Mouse (Mus musculus) hindbrain, postnatal 0 days (tissue): ENCODE measurements around the gene Soat2. TPM values are rescaled to one million over a fixed set of nuclear protein-coding genes. Genes with fewer than 3 reads are reported as not detected.
A peak's percentile ranks its signal among the peaks of the same experiment; 100 is the strongest.

ENCODE experiments used
- ATAC-seq: fragments of 200-750 bp; cut with Nextera tagmentation; 2 replicates; pipeline ENCODE4 v1.8.0; 2017; ENCODE audit warnings: mild to moderate bottlenecking, moderate TSS enrichment, moderate library complexity
- DNase-seq: peaks from one replicate; pipeline ENCODE4 v3.0.0-alpha.2; 2015; ENCODE audit warnings: low spot score
- H3K27ac ChIP-seq: fragments of 300-500 bp; sonication (generic); 2 replicates; pipeline ENCODE4 v1.5.1; 2014; ENCODE audit warnings: mild to moderate bottlenecking
- H3K27me3 ChIP-seq: fragments of 300-500 bp; sonication (generic); 2 replicates; pipeline ENCODE4 v1.6.1; 2014; ENCODE audit warnings: low read length, mixed read lengths; ENCODE audit not compliant: insufficient read depth
- H3K36me3 ChIP-seq: fragments of 300-500 bp; sonication (generic); 2 replicates; pipeline ENCODE4 v1.6.1; 2014; ENCODE audit warnings: low read length, mixed read lengths; ENCODE audit not compliant: insufficient read depth
- H3K4me1 ChIP-seq: fragments of 300-500 bp; sonication (generic); 2 replicates; pipeline ENCODE4 v1.6.1; 2014; ENCODE audit warnings: antibody characterized with exemption, low read length, mixed read lengths; ENCODE audit not compliant: insufficient read depth
- H3K4me2 ChIP-seq: fragments of 300-500 bp; sonication (generic); 2 replicates; pipeline ENCODE4 v1.6.1; 2014; ENCODE audit warnings: low read depth, mild to moderate bottlenecking, low read length, moderate library complexity, mixed read lengths
- H3K4me3 ChIP-seq: fragments of 300-500 bp; sonication (generic); 2 replicates; pipeline ENCODE4 v1.5.1; 2014; ENCODE audit warnings: low read length
- H3K9ac ChIP-seq: fragments of 300-500 bp; sonication (generic); replicated peaks from 2 replicates; pipeline ENCODE4 v1.6.1; 2014; ENCODE audit warnings: mild to moderate bottlenecking, low read length, moderate library complexity, mixed read lengths
- H3K9me3 ChIP-seq: fragments of 300-500 bp; sonication (generic); 2 replicates; pipeline ENCODE4 v1.6.1; 2016; ENCODE audit warnings: low read length, mixed read lengths
- CTCF ChIP-seq: IDR thresholded peaks from 2 replicates; pipeline ENCODE4 v1.5.1; 2016; ENCODE audit warnings: antibody characterized with exemption, control low read depth, low read depth
- WGBS: fragments of 180-500 bp; shearing (Covaris S2); extraction: QIAGEN DNeasy Blood & Tissue Kit; methylation state at CpG from one replicate; pipeline ENCODE4 v1.1.7; 2014; 5-methylcytosine and 5-hydroxymethylcytosine counted together
- polyA plus RNA-seq: library from polyadenylated mRNA; unstranded; fragments of >200 nt; fragmentation: Nextera tagmentation; extraction: Ambion mirVana; gene quantifications from 2 replicates; pipeline ENCODE4 v1.2.1, GENCODE M21; 2015
- total RNA-seq: library from RNA; depleted of rRNA; stranded (reverse); fragments of >200 nt; gene quantifications from 2 replicates; pipeline ENCODE4 v1.2.3, GENCODE M21; 2014

Soat2 gene
- total and polyA plus RNA-seq, 2 experiments from 2014 or later = 0.09 to 0.16 TPM

DNA sequence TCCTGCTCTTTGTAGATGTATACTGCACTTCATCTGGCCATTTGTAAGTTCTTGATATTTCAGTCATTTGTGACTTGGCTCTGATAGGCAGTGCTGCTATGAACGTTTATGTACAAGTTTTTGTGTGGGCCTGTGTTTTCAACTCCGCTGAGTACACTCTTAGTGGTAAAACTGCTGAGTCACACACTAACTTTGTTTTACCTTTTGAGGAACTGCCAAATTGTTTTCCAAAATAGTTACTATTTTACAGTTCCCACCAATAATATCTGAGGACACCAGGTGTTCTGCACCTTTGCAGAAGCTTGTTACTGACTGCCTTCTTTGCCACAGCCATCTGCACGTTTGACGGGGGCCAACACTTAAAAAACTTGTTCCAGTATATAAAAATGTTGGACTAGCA is 44.1 kb downstream of the Soat2 start:
- WGBS = 85% methylated on average over 4 of the region's 4 CpGs
- no peaks in the 10 kb centered on the region for H3K27me3 ChIP-seq
- H3K4me2 ChIP-seq = no peak overlapping the region
- ATAC-seq = no peak
- H3K9ac ChIP-seq = no peak overlapping the region
- H3K4me1 ChIP-seq = no peaks in the 10 kb centered on the region
- no peak overlapping the region for H3K27ac ChIP-seq
- TF ChIP-seq CTCF = no peak
- H3K4me3 ChIP-seq = no peak overlapping the region
- no peaks in the 10 kb centered on the region for H3K36me3 ChIP-seq
- no peak for DNase-seq
- no peaks in the 10 kb centered on the region for H3K9me3 ChIP-seq

DNA sequence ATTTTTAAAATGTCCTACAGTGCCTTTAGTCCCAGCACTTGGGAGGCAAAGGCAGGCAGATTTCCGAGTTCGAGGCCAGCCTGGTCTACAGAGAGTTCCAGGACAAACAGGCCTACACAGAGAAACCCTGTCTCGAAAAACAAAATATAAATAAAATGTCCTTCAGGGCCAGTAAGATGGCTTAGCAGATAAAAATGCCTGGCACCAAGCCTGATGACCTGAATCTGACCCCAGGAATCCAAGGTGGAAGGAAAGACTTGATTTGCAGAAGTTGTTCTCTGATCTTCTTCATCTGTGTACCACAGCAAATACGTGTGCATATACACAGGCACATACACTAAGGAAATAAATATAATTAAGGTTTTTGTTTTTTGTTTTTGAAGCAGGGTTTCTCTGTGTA is 45.0 kb downstream of the Soat2 start:
- Histone ChIP-seq H3K4me2 (no peak overlapping the region), H3K4me1 (no peaks in the 10 kb centered on the region), H3K9ac (no peak overlapping the region), H3K27ac (no peak overlapping the region), H3K4me3 (no peak overlapping the region), H3K9me3 (no peaks in the 10 kb centered on the region), H3K27me3 (no peaks in the 10 kb centered on the region), H3K36me3 (no peaks in the 10 kb centered on the region)
- WGBS = 85% methylated on average over 4 of the region's 4 CpGs
- DNase-seq = no peak
- TF ChIP-seq CTCF = no peak
- ATAC-seq = no peak

DNA sequence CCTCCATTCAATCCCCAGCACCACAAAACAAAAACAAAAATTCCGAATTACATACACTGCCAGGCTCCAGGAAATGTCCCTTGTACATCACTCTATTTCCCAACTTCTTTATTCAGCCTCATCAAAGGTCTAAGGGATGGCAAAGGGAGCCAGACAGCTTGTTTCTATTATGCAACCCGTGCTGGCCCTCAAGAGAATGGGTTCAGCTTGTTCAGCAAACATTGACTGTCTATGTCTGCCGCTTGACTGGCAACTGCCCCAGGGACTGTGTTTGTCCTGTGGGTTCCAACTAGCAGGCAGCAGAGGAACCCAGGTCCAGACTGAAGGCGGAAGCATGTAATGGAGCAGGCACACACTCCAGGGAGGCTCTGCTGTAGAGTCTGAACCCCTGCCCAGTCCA is 48.5 kb downstream of the Soat2 start:
- Histone ChIP-seq H3K36me3 (no peaks in the 10 kb centered on the region), H3K9ac (no peak overlapping the region), H3K27me3 (no peaks in the 10 kb centered on the region), H3K4me1 (peaks cover 7% of the 10 kb centered on the region; the same call in 1 of the 2 replicates), H3K27ac (no peak overlapping the region), H3K9me3 (no peaks in the 10 kb centered on the region), H3K4me2 (no peak overlapping the region), H3K4me3 (no peak overlapping the region)
- no peak for DNase-seq
- ATAC-seq = no peak
- no peak for TF ChIP-seq CTCF
- 83% methylated on average over 4 of the region's 4 CpGs for WGBS

DNA sequence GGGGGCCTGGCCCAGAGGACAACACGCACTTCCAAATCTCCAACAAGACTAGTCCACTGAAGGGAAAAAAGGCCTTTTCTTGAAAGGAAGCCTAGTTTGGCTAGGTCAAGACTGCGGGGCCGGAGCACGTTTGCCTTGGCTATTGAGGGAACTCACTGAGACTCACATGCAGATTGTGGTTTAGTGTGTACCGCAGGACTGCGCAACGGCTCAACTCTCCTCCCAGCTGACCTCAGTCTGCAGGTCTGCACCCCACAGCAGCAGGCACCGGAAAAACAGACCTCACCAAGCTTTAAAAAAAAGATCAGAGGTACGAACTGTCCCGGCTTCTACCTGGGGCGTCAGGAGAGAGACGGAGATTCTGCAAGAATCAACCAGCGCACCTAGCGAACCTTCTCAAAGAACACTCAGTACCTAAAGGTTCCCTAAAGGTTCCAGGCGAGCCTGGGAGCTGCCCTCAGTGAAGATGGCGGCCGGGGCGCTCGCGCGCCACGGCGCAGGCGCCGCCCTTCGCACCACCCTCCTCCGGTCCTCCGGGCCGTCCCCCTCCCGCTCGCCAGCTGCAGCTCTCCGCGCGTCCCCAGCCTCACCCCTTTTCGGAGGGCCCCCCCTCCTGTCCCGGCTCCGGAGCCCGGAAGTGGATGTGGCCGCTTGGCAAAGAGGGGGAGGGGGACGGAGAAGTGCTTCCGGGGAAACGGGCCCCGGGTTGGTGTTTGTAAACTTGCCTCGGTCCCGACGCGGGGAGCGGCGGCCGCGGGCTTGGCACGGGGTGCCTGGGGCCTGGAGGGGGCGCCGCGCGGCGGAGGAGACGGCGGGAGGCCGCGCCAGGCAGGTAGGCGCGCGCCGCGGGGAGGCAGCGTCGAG is 52.9 kb downstream of the Soat2 start, which contains the start of gene Zfp740:
Gene Zfp740, plus strand, starts transcription at position 279 of the 864 bp plus-strand sequence.
- peak; percentile 97 for DNase-seq
- TF ChIP-seq CTCF = no peak
- Histone ChIP-seq H3K27me3 (no peaks in the 10 kb centered on the region), H3K9ac (peak within 1 kb of the TSS; percentile 92), H3K27ac (peak within 1 kb of the TSS; percentile 100), H3K4me3 (peak within 1 kb of the TSS; percentile 91), H3K4me1 (peaks cover 24% of the 10 kb centered on the region), H3K9me3 (no peaks in the 10 kb centered on the region), H3K4me2 (peak within 1 kb of the TSS; percentile 65), H3K36me3 (peaks cover 8% of the 10 kb centered on the region; the same call in 1 of the 2 replicates)
- ATAC-seq = peak; percentile 96
- WGBS = under 1% methylated on average over 48 of the region's 68 CpGs

DNA sequence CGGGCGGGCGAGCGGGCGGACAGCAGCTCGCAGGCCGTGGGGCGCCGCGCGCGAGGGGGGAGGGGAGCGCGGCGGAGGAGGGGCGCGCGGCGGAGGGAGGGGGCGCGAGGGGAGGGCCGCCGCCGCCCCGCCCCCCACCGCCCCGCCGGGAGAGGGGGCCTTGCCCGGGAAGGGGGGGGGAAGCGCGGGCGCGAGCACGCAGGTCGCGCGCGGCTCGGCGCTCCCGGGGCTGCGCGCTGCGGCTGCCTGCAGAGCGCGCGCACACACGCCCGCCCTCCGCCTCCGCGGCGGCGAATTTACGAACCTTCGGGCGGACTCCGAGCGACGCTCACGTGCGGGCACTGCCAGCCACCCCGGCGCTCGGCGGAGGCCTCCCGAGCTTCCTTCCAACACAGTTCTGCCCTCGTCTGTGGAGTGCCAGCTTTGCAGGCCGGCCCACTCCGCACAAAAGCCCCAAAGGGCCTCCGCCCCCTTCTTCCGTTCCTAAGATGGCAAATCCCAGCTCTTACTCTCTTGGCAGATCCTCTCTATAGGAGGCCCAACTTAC is 53.6 kb downstream of the Soat2 start:
- H3K4me3 ChIP-seq = peak overlapping the region; percentile 91
- H3K4me2 ChIP-seq = peak overlapping the region; percentile 65
- H3K27ac ChIP-seq = peak overlapping the region; percentile 100
- peaks cover 24% of the 10 kb centered on the region for H3K4me1 ChIP-seq
- H3K36me3 ChIP-seq = peaks cover 15% of the 10 kb centered on the region
- H3K9ac ChIP-seq = peak overlapping the region; percentile 92
- ATAC-seq (peak; percentile 68), DNase-seq (peak; percentile 85)
- H3K9me3 ChIP-seq = no peaks in the 10 kb centered on the region
- under 1% methylated on average over 34 of the region's 72 CpGs for WGBS
- TF ChIP-seq CTCF = peak; percentile 26; the same call in 1 of the 2 replicates
- H3K27me3 ChIP-seq = no peaks in the 10 kb centered on the region

DNA sequence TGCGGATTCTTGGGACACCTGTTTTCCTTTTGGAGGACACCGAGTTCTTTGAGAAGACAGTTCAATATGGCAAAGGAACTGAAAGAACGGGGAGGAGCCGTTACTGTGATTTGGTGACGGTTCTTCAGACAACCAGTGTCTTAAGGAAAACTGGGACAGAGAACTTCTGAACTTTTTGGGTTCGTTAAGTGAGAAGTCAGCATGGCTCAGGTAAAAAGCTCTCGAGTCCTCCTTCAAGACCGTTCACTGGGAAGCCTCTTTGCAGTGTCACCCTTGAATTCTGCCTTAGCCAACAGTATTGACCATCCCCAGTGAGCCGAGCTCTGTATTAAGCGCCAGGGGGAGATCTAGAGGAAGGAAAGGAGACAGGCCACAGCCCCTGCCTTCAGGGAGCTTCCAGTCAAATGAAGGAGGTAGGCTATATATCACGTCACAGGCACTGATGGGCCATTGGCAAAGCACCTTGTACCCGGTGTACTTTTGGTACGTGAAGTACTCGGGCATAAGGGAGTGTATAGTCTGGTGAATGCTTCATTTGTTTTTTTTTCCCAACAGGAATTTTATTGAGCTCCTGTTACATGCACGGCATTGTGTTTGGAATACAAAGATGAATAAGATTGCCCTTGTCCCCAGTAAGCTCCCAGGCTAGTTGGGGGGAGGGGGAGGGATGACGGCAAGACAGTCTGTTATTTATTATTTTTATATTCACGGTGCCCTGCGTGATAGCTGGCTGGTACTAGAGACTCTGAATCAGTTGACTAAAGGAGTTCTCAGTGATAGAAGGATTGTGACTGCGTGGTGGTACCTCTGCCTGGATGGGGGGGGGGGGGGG is 54.6 kb downstream of the Soat2 start, which contains the start of gene Csad:
Gene Csad, minus strand, starts transcription at position 51 of the 832 bp plus-strand sequence.
- Histone ChIP-seq H3K4me3 (peak within 1 kb of the TSS; percentile 91), H3K9me3 (no peaks in the 10 kb centered on the region), H3K36me3 (peaks cover 21% of the 10 kb centered on the region), H3K27me3 (no peaks in the 10 kb centered on the region), H3K9ac (peak within 1 kb of the TSS; percentile 92), H3K4me2 (peak within 1 kb of the TSS; percentile 65), H3K27ac (peak within 1 kb of the TSS; percentile 100), H3K4me1 (peaks cover 24% of the 10 kb centered on the region)
- DNase-seq = no peak
- no peak for TF ChIP-seq CTCF
- WGBS = 44% methylated on average over 19 of the region's 19 CpGs
- no peak for ATAC-seq
